ENCODE assay signal across 10 mouse cellular contexts in genomic region chr7:112787281-112787680, GRCm38 (mm10).
DNase-seq lines count a peak whose midpoint lies in the region; ATAC-seq and TF ChIP-seq lines count a peak whose summit lies in the region.
"Had no signal": no experiment of that assay in that cellular context is flagged by ENCODE, and none has a peak within 500 bp of the region (broad histone marks: within the 10 kb centered on the region; RNA-seq: fewer than 3 reads in every experiment).

No protein-coding gene starts in this region.

- no peaks in the 10 kb centered on the region for H3K27me3 ChIP-seq in heart, embryonic 13.5 days (replicated peaks)
- H3K27me3 ChIP-seq in lung, embryonic 16.5 days (ENCODE audit: control insufficient read depth, insufficient read depth, low read depth, low read length) = no peaks in the 10 kb centered on the region
- no peaks in the 10 kb centered on the region for H3K27me3 ChIP-seq in hindbrain, embryonic 15.5 days
- H3K27me3 ChIP-seq in stomach, embryonic 15.5 days (replicated peaks) = no peaks in the 10 kb centered on the region

- no peak for TF ChIP-seq POLR2A in lung, adult 2 months (IDR thresholded peaks at IDR 0.05; ENCODE audit: borderline replicate concordance, extremely low read depth, low read depth, low read length)

- intact Hi-C loops in heart, postnatal 36 days (cut with DNase I) = no loop called here
- intact Hi-C loops in left cerebral cortex, postnatal 4 days (cut with DNase I) = no loop called here

- no peak overlapping the region for H3K4me2 ChIP-seq in heart, embryonic 13.5 days
- H3K4me2 ChIP-seq in lung, embryonic 16.5 days (ENCODE audit: low read depth, low read length) = 0 out of 2 replicates have a peak overlapping the region, but pooled peaks have one; percentile 12
- H3K4me2 ChIP-seq in hindbrain, embryonic 15.5 days = no peak overlapping the region
- no peak overlapping the region for H3K4me2 ChIP-seq in stomach, embryonic 15.5 days

- peaks cover 9% of the 10 kb centered on the region; the same call in 1 of the 2 replicates for H3K36me3 ChIP-seq in heart, embryonic 13.5 days
- peaks cover 4% of the 10 kb centered on the region; the same call in 1 of the 2 replicates for H3K36me3 ChIP-seq in lung, embryonic 16.5 days (ENCODE audit: control insufficient read depth, insufficient read depth, low read length)
- H3K36me3 ChIP-seq in hindbrain, embryonic 15.5 days = no peaks in the 10 kb centered on the region
- H3K36me3 ChIP-seq in stomach, embryonic 15.5 days = 0 out of 2 replicates have a peak, but pooled peaks cover 3% of the 10 kb centered on the region

- no peak for DNase-seq in heart, postnatal 36 days
- no peak for DNase-seq in lung, adult 2 months
- no peak for DNase-seq in frontal cortex, postnatal 14 days (ENCODE audit: low spot score in 2 of 2)
- no peak for DNase-seq in left cerebral cortex, postnatal 4 days
- DNase-seq: kidney, adult 18-20 months had no signal

- no peaks in the 10 kb centered on the region for H3K9me3 ChIP-seq in heart, embryonic 13.5 days
- no peaks in the 10 kb centered on the region for H3K9me3 ChIP-seq in lung, embryonic 16.5 days (ENCODE audit: control insufficient read depth, low read length)
- no peaks in the 10 kb centered on the region for H3K9me3 ChIP-seq in hindbrain, embryonic 15.5 days
- H3K9me3 ChIP-seq in stomach, embryonic 15.5 days = no peaks in the 10 kb centered on the region

- no peak overlapping the region for H3K4me3 ChIP-seq in heart, embryonic 13.5 days
- no peak overlapping the region for H3K4me3 ChIP-seq in lung, embryonic 16.5 days (ENCODE audit: low read length)
- H3K4me3 ChIP-seq in lung, adult 2 months (replicated peaks; ENCODE audit: extremely low read depth, low read depth, low read length) = no peak overlapping the region
- no peak overlapping the region for H3K4me3 ChIP-seq in hindbrain, embryonic 15.5 days
- H3K4me3 ChIP-seq in stomach, embryonic 15.5 days (replicated peaks) = no peak overlapping the region

- H3K27ac ChIP-seq in heart, embryonic 13.5 days (replicated peaks) = peak overlapping the region; percentile 26; the same call in 1 of the 2 replicates
- H3K27ac ChIP-seq in lung, embryonic 16.5 days (ENCODE audit: low read length) = peak overlapping the region; percentile 86
- peak overlapping the region; percentile 82 for H3K27ac ChIP-seq in hindbrain, embryonic 15.5 days (replicated peaks)
- peak overlapping the region; percentile 32; the same call in 1 of the 2 replicates for H3K27ac ChIP-seq in stomach, embryonic 15.5 days
- H3K27ac ChIP-seq: liver, embryonic 14.5 days had no signal

- H3K9ac ChIP-seq in heart, embryonic 13.5 days = no peak overlapping the region
- H3K9ac ChIP-seq in lung, embryonic 16.5 days (ENCODE audit: low read length) = no peak overlapping the region
- no peak overlapping the region for H3K9ac ChIP-seq in hindbrain, embryonic 15.5 days
- no peak overlapping the region for H3K9ac ChIP-seq in stomach, embryonic 15.5 days
- H3K9ac ChIP-seq: liver, embryonic 14.5 days had no signal

- no peak for ATAC-seq in heart, embryonic 13.5 days (ENCODE audit: extremely low read depth, insufficient number of reproducible peaks, low FRiP score, low TSS enrichment)
- ATAC-seq in lung, embryonic 16.5 days (ENCODE audit: low read depth) = peak; percentile 53
- no peak for ATAC-seq in hindbrain, embryonic 15.5 days (ENCODE audit: low FRiP score, low read depth)
- no peak for ATAC-seq in stomach, embryonic 15.5 days (ENCODE audit: insufficient read depth, low FRiP score, low read depth)

- TF ChIP-seq CTCF in lung, adult 2 months (IDR thresholded peaks at IDR 0.05; ENCODE audit: insufficient read depth, low read length) = no peak

- H3K4me1 ChIP-seq in heart, embryonic 13.5 days = peaks cover 68% of the 10 kb centered on the region
- peaks cover 55% of the 10 kb centered on the region for H3K4me1 ChIP-seq in lung, embryonic 16.5 days (replicated peaks; ENCODE audit: control insufficient read depth, insufficient read depth, low read length)
- H3K4me1 ChIP-seq in lung, adult 2 months (ENCODE audit: control insufficient read depth, insufficient read depth, low read length) = peaks cover 6% of the 10 kb centered on the region; the same call in 1 of the 2 replicates
- peaks cover 35% of the 10 kb centered on the region for H3K4me1 ChIP-seq in hindbrain, embryonic 15.5 days (replicated peaks)
- peaks cover 36% of the 10 kb centered on the region for H3K4me1 ChIP-seq in stomach, embryonic 15.5 days

- WGBS in heart, embryonic 13.5 days = 72% methylated on average over 7 of the region's 7 CpGs
- WGBS in lung, embryonic 16.5 days = 35% methylated on average over 7 of the region's 7 CpGs
- 52% methylated on average over 7 of the region's 7 CpGs for WGBS in lung, adult 2 months
- 65% methylated on average over 7 of the region's 7 CpGs for WGBS in hindbrain, embryonic 15.5 days
- WGBS in stomach, embryonic 15.5 days = 73% methylated on average over 7 of the region's 7 CpGs

Comparison
In these comparisons a context has a peak if more than half of its experiments do, and no peak if none do; other contexts are left out.
1. H3K27ac ChIP-seq: peak in every context shown above with its lines; median percentile 86 in lung, embryonic 16.5 days; 82 in hindbrain, embryonic 15.5 days; 32 in stomach, embryonic 15.5 days; 26 in heart, embryonic 13.5 days.